Mouse (Mus musculus): ENCODE data around the gene Adcy10.

The Adcy10 gene

DNA sequence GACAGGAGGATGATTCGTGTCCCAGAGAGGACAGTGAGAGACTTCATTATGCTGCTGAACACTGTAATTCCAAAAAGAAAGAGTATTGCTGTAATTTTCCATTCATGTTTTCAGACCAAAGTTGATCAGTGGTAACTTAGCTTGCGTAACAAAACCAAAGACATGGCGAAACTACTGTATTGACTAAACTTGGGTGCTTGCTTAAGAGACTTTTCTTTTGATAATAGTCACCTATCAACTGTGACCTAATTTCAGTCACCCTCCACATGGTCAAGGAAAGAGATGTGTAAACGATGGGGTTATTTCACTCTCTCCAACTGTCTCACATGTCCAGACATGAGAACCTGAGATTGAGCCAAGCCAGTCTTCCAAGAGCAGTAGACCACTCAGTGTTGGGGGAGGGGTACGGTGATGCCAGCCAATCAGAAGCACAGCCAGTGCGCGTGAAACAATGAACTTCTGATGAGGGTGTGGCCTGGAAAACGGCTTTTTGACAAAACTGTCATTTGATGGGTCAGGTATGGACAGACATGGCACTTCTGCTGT, at the start of gene Adcy10:
TSS of gene Adcy10 (plus strand) at position 496 of the 546 bp plus-strand sequence.
- no peak for DNase-seq (ENCODE audit: low read depth, low spot score)

- peak; percentile 21 for DNase-seq (ENCODE audit: low read depth, low spot score)
Measured at GRCm38 (mm10) chr1:165438289-165439021, 46.5 kb upstream of the Adcy10 start.

GRCm38 (mm10) chr1:165440788-165441187, 44.2 kb upstream of the Adcy10 start:
- DNase-seq (ENCODE audit: low read depth, low spot score): no peak

GRCm38 (mm10) chr1:165441201-165441600, 43.8 kb upstream of the Adcy10 start:
- no peak for DNase-seq (ENCODE audit: low read depth, low spot score)

GRCm38 (mm10) chr1:165441719-165442118, 43.3 kb upstream of the Adcy10 start:
- DNase-seq (ENCODE audit: low read depth, low spot score): no peak

- DNase-seq (ENCODE audit: low read depth, low spot score): no peak
Measured at GRCm38 (mm10) chr1:165459041-165459502, 25.9 kb upstream of the Adcy10 start.

DNA sequence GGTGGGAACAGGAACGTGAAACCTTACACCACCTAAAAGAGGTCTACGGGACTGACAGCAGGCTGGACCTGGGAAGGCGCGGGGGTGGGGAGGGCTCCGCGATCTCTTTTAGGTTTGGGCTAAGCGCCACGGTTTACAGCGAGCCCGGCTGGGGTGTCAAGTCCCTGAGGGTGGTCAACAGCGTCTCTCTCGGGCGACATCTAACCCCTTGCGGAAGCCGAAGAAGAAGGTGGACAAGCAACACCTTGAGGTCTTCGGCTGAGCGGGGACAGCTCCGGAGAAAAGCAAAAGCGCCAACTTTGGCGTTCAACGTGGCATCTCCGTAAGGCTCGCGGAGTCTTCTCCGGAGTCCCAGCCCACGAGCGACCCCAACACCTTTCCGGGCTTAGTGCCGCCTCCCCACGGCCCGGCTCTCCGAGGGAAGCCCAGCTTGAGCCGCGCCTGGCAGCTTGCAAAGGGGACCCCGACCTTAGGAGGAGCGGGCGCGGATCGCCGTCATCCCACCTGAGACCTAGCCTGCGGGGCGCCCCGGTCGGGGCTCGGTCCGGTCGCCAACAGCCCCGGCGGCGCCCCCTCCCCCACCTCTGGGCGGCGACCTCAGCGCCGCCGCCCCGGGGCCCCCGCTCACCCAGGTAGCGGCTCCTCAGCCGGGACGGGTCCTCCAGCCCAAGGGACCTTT, 25.3 kb upstream of the Adcy10 start:
- DNase-seq (ENCODE audit: low read depth, low spot score): peak; percentile 66

DNA sequence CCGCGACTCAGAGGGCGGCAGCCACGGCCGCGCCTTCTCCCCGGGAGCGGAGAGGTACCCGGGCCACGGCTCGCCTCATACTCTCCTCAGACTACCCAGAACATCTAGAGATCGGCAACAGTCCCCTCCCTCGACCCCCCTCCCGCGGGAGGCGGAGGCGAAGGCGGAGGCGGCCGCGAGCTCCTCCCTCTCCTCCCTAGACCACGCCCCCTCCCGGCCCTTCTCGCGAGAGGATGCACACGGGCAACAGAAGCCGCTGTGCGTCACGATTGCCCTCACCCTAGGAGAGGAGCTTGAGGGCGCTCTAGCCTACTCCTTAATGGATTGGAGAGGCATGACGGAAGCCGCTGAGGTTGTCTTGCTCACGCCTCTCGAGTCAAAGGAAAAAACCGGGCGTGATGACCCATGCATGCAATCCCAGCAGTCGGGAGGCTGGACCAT, 24.6 kb upstream of the Adcy10 start, which contains the start of the genes Dcaf6 and Mpc2:
TSS of gene Dcaf6 (minus strand) at position 116 of the 441 bp plus-strand sequence.
TSS of gene Mpc2 (plus strand) at position 278 of the 441 bp plus-strand sequence.
- peak; percentile 100 for DNase-seq (ENCODE audit: low read depth, low spot score)

- DNase-seq (ENCODE audit: low read depth, low spot score): peak; percentile 100
Measured at GRCm38 (mm10) chr1:165460801-165461377, 24.1 kb upstream of the Adcy10 start.

- DNase-seq (ENCODE audit: low read depth, low spot score): peak; percentile 10
Measured at GRCm38 (mm10) chr1:165461681-165462080, 23.3 kb upstream of the Adcy10 start.

DNA sequence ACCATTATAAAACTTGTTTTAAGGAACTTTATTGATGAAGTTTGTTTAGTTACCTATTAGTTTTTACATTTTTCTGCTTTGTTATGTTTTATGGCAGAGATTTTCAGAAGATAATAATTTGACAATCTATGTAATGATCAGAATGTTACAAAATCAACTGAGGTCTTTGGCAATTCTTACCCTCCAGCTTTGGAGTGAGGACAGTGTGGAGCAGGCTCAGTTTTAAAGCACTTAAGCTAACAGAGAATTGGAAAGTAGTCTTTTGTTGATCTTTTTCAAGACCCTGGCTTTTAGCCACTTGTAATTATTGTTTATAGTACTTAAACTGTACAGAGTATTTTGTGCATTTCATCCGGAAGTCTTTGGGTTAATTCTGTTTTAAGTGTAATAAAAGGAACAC, 22.1 kb upstream of the Adcy10 start:
- no peak for DNase-seq (ENCODE audit: low read depth, low spot score)

DNA sequence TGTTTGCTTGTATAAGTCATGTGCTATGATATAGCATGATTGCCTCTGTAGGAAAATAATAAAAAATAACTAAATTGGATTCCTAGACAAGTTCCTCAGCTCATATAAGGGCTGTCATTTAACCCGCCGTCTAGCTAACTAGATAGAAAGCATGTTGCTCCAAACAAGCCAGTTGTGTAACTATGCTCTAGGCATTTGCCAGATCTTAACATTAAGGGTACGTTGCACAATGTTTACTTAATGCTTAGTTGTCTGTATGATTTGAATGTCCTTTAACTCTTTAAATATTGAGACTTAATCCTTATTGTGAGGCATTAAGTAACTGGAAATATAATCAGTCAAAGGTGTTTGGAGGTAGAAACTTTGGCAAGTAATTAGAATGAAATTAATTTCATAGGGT, 20.4 kb upstream of the Adcy10 start:
- no peak for DNase-seq (ENCODE audit: low read depth, low spot score)

- no peak for DNase-seq (ENCODE audit: low read depth, low spot score)
Measured at GRCm38 (mm10) chr1:165468971-165469370, 16.0 kb upstream of the Adcy10 start.

DNA sequence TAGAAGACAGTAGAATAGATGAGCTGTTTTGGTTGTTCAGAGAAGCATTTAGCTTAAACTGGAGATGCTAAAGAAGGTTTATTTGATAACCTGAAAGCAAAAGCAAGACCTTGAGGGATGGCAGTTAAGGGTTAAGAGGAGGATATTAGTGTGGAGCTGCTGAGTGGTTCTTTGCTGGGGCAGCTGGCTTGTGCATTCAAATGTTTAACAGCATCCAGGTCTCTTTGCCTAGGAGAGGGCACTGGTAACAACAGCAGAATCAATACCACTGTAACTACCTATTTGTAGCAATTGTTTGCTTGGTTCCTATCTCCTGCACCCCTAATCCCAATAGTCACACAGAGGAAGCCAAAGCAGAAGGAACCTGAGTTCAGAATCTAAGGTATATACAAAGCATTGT, 15.3 kb upstream of the Adcy10 start:
- DNase-seq (ENCODE audit: low read depth, low spot score): no peak

GRCm38 (mm10) chr1:165471490-165471889, 13.5 kb upstream of the Adcy10 start:
- no peak for DNase-seq (ENCODE audit: low read depth, low spot score)

- DNase-seq (ENCODE audit: low read depth, low spot score): peak; percentile 9
Measured at GRCm38 (mm10) chr1:165486108-165486507, 1.1 kb downstream of the Adcy10 start.

DNA sequence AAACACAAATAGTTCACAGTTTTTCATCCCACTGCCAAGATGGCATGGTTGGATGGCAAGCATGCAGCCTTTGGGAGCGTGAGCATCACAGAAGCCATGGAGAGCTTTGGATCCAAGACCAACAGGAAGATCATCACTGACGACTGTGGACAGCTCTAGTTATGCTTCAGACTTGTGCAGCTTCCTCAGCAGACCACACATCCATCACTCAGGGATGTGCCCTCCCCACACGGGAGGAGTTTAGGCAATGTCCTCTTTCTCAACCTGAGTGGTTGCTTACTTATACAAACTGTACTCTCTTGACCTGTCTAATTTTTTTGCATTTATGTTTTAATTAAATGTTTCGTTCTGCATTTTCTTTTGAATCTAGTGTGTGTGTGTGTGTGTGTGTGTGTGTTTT, 4.2 kb downstream of the Adcy10 start:
- no peak for DNase-seq (ENCODE audit: low read depth, low spot score)

- DNase-seq (ENCODE audit: low read depth, low spot score): peak; percentile 20
Measured at GRCm38 (mm10) chr1:165498856-165499255, 13.9 kb downstream of the Adcy10 start.

- DNase-seq (ENCODE audit: low read depth, low spot score): peak; percentile 19
Measured at GRCm38 (mm10) chr1:165503307-165504024, 18.5 kb downstream of the Adcy10 start.

DNA sequence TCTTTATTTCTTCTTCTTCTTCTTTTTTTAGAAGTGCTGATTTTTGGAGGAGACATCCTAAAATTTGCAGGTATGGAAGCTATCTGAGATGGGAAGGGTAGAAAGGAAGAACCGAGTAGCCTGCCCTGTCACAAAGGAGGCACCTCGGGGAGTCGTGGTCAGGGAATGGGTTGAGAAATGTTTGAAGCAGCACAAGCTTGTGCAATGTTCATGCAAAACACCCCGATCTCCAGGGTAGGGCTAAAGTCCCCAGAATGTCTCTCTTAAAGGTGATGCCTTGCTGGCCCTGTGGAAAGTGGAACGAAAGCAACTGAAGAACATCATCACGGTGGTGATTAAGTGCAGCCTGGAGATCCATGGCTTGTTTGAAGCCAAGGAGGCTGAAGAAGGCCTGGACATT, 21.3 kb downstream of the Adcy10 start:
- no peak for DNase-seq (ENCODE audit: low read depth, low spot score)

DNA sequence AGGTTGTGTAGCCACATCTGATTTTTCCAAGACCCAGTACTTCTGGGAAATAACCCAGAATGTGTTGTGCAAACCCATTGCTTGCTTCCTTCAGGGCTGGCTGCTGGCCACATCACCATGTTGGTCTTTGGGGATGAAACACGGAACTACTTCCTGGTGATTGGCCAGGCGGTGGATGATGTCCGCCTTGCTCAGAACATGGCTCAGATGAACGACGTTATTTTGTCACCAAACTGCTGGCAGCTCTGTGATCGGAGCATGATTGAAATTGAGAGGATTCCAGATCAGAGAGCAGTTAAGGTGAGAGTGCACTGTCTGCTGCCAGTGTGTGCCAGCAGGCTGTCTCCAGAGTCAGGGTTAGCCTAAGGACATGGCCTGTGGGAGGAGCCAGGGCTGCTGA, 25.2 kb downstream of the Adcy10 start:
- no peak for DNase-seq (ENCODE audit: low read depth, low spot score)

Measured in brain, adult 2 months (tissue).